ENCODE assay signal across 30 mouse cellular contexts in the genomic region with DNA sequence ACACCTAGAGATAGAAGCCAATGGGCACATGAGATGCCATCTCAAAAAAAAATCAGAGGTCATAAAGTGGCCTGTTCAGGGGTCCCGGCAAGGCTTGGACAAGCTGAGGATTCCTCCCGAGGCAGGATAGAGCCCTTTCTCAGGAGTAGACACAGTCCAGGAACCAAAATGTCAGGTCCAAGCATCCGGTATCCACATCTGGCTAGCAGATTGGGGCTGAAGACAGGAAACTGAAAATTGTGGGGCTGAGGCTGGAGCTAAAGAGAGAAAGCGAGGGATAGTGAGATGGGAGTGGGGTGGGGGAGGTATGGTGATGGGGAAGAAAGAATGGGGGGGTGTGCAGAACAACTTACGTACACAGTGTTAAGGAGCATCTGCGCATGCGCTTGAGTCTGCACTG. TPM values are rescaled to one million over a fixed set of nuclear protein-coding genes. Genes with fewer than 3 reads are reported as not detected.
A peak's percentile ranks its signal among the peaks of the same experiment; 100 is the strongest.
DNase-seq lines count a peak whose midpoint lies in the region; ATAC-seq and TF ChIP-seq lines count a peak whose summit lies in the region.
"Had no signal": no experiment of that assay in that cellular context is flagged by ENCODE, and none has a peak within 500 bp of the region (broad histone marks: within the 10 kb centered on the region; RNA-seq: fewer than 3 reads in every experiment).

No protein-coding gene starts in this region.

- intact Hi-C loops in gastrocnemius, adult 2 months (cut with DNase I): no loop called here

- H3K36me3 ChIP-seq in neural tube, embryonic 15.5 days: no peaks in the 10 kb centered on the region
- no peaks in the 10 kb centered on the region for H3K36me3 ChIP-seq in embryonic facial prominence, embryonic 11.5 days (replicated peaks; ENCODE audit: control insufficient read depth, insufficient read depth, low read depth, low read length)
- no peaks in the 10 kb centered on the region for H3K36me3 ChIP-seq in embryonic facial prominence, embryonic 14.5 days (ENCODE audit: control insufficient read depth, insufficient read depth, low read length)
- H3K36me3 ChIP-seq in limb, embryonic 11.5 days (ENCODE audit: control insufficient read depth, insufficient read depth, low read length): no peaks in the 10 kb centered on the region
- H3K36me3 ChIP-seq: embryonic facial prominence, embryonic 15.5 days; heart, embryonic 10.5 days; heart, embryonic 13.5 days had no signal

- H3K4me3 ChIP-seq in neural tube, embryonic 15.5 days (replicated peaks): no peak overlapping the region
- no peak overlapping the region for H3K4me3 ChIP-seq in embryonic facial prominence, embryonic 11.5 days (ENCODE audit: low read depth, low read length)
- no peak overlapping the region for H3K4me3 ChIP-seq in embryonic facial prominence, embryonic 14.5 days (ENCODE audit: low read depth, low read length)
- H3K4me3 ChIP-seq in limb, embryonic 11.5 days (ENCODE audit: low read depth, low read length): no peak overlapping the region
- no peak overlapping the region for H3K4me3 ChIP-seq in gastrocnemius, adult 2 months
- H3K4me3 ChIP-seq: embryonic facial prominence, embryonic 15.5 days; heart, adult 2 months; heart, embryonic 10.5 days; heart, embryonic 13.5 days had no signal

- H3K4me2 ChIP-seq in neural tube, embryonic 15.5 days: no peak overlapping the region
- H3K4me2 ChIP-seq in embryonic facial prominence, embryonic 11.5 days (ENCODE audit: low read depth, low read length): no peak overlapping the region
- no peak overlapping the region for H3K4me2 ChIP-seq in embryonic facial prominence, embryonic 14.5 days (ENCODE audit: low read depth, low read length)
- H3K4me2 ChIP-seq in limb, embryonic 11.5 days (ENCODE audit: low read depth, severe bottlenecking): no peak overlapping the region
- H3K4me2 ChIP-seq: embryonic facial prominence, embryonic 15.5 days; heart, embryonic 13.5 days; hindbrain, embryonic 14.5 days had no signal

- ATAC-seq in neural tube, embryonic 15.5 days (ENCODE audit: low FRiP score): no peak
- no peak; the same call in 1 of the 2 replicates for ATAC-seq in embryonic facial prominence, embryonic 11.5 days (replicated peaks; ENCODE audit: insufficient number of reproducible peaks, low FRiP score, low TSS enrichment, low read depth)
- ATAC-seq in embryonic facial prominence, embryonic 14.5 days (ENCODE audit: low read depth): peak; percentile 31; the same call in 1 of the 2 replicates
- peak; percentile 65; the same call in 1 of the 2 replicates for ATAC-seq in limb, embryonic 11.5 days (ENCODE audit: insufficient number of reproducible peaks, low FRiP score, low TSS enrichment, low read depth)
- ATAC-seq: CD4-positive, CD25-positive, alpha-beta regulatory T cell, adult 4 months; forebrain, embryonic 14.5 days; forebrain, postnatal 0 days; hindbrain, postnatal 0 days; inflammation-experienced regulatory T-cells, adult 6 months had no signal

- DNase-seq in neural tube, embryonic 10.5 days (ENCODE audit: extremely low spot score, low spot score): peak; percentile 44
- peak; percentile 64 for DNase-seq in embryonic facial prominence, embryonic 11.5 days (ENCODE audit: low spot score)
- DNase-seq in embryonic facial prominence, embryonic 14.5 days (ENCODE audit: low spot score): peak; percentile 31
- DNase-seq in limb, embryonic 11.5 days (ENCODE audit: low spot score): peak; percentile 53
- DNase-seq in adrenal gland, postnatal 4 days (ENCODE audit: low spot score in 2 of 2): no peak
- DNase-seq in gastrocnemius, adult 2 months: no peak
- no peak for DNase-seq in spleen, postnatal 10 days (ENCODE audit: low spot score in 2 of 2)
- DNase-seq: adrenal gland, adult 2 months; adrenal gland, postnatal 14 days; cerebellum, adult 11-12 months; cerebellum, adult 8-10 months; cerebellum, postnatal 10 days; cerebellum, postnatal 36 days; forebrain, postnatal 0 days; gastrocnemius, postnatal 10 days; gastrocnemius, postnatal 36 days; heart, adult 2 months; heart, postnatal 14 days; heart, postnatal 4 days had no signal

- no peak overlapping the region for H3K9ac ChIP-seq in neural tube, embryonic 15.5 days (replicated peaks)
- H3K9ac ChIP-seq in embryonic facial prominence, embryonic 11.5 days (replicated peaks; ENCODE audit: low read length): no peak overlapping the region
- no peak overlapping the region for H3K9ac ChIP-seq in embryonic facial prominence, embryonic 14.5 days (ENCODE audit: low read depth, low read length)
- no peak overlapping the region for H3K9ac ChIP-seq in limb, embryonic 11.5 days (ENCODE audit: low read length)
- H3K9ac ChIP-seq: embryonic facial prominence, embryonic 15.5 days; forebrain, postnatal 0 days; heart, embryonic 13.5 days; hindbrain, embryonic 14.5 days had no signal

- peaks cover 26% of the 10 kb centered on the region for H3K4me1 ChIP-seq in neural tube, embryonic 15.5 days
- 0 out of 2 replicates have a peak, but pooled peaks cover 4% of the 10 kb centered on the region for H3K4me1 ChIP-seq in embryonic facial prominence, embryonic 11.5 days (ENCODE audit: control insufficient read depth, insufficient read depth, low read length)
- H3K4me1 ChIP-seq in embryonic facial prominence, embryonic 14.5 days (ENCODE audit: control insufficient read depth, insufficient read depth, low read length): no peaks in the 10 kb centered on the region
- H3K4me1 ChIP-seq in limb, embryonic 11.5 days (ENCODE audit: control insufficient read depth, insufficient read depth, low read length): peaks cover 7% of the 10 kb centered on the region; the same call in 1 of the 2 replicates
- H3K4me1 ChIP-seq: heart, embryonic 13.5 days had no signal

- no peak for TF ChIP-seq CTCF in gastrocnemius, adult 2 months (IDR thresholded peaks at IDR 0.05)

- H3K27me3 ChIP-seq in neural tube, embryonic 15.5 days (replicated peaks): no peaks in the 10 kb centered on the region
- H3K27me3 ChIP-seq in embryonic facial prominence, embryonic 11.5 days (ENCODE audit: control insufficient read depth, insufficient read depth, low read length): no peaks in the 10 kb centered on the region
- no peaks in the 10 kb centered on the region for H3K27me3 ChIP-seq in embryonic facial prominence, embryonic 14.5 days (replicated peaks; ENCODE audit: control insufficient read depth, insufficient read depth, low read length)
- H3K27me3 ChIP-seq in limb, embryonic 11.5 days (ENCODE audit: control insufficient read depth, insufficient read depth, low read length): no peaks in the 10 kb centered on the region
- H3K27me3 ChIP-seq: embryonic facial prominence, embryonic 15.5 days; heart, embryonic 13.5 days had no signal

- H3K9me3 ChIP-seq in neural tube, embryonic 15.5 days (replicated peaks): peaks cover 4% of the 10 kb centered on the region; the same call in 1 of the 2 replicates
- no peaks in the 10 kb centered on the region for H3K9me3 ChIP-seq in embryonic facial prominence, embryonic 11.5 days (replicated peaks; ENCODE audit: control insufficient read depth, low read length)
- H3K9me3 ChIP-seq in embryonic facial prominence, embryonic 14.5 days (ENCODE audit: control insufficient read depth, low read length): no peaks in the 10 kb centered on the region
- H3K9me3 ChIP-seq in limb, embryonic 11.5 days (ENCODE audit: control insufficient read depth, low read length): no peaks in the 10 kb centered on the region
- H3K9me3 ChIP-seq: heart, embryonic 13.5 days had no signal

- WGBS in neural tube, embryonic 15.5 days: 91% methylated on average over 7 of the region's 7 CpGs
- 61% methylated on average over 7 of the region's 7 CpGs for WGBS in embryonic facial prominence, embryonic 11.5 days
- WGBS in embryonic facial prominence, embryonic 14.5 days: 66% methylated on average over 7 of the region's 7 CpGs
- 61% methylated on average over 7 of the region's 7 CpGs for WGBS in limb, embryonic 11.5 days

- no peak overlapping the region for H3K27ac ChIP-seq in neural tube, embryonic 15.5 days (replicated peaks)
- H3K27ac ChIP-seq in embryonic facial prominence, embryonic 11.5 days (replicated peaks; ENCODE audit: low read depth, low read length): no peak overlapping the region
- H3K27ac ChIP-seq in embryonic facial prominence, embryonic 14.5 days (replicated peaks; ENCODE audit: low read depth, low read length): no peak overlapping the region
- no peak overlapping the region for H3K27ac ChIP-seq in limb, embryonic 11.5 days (replicated peaks; ENCODE audit: low read depth, low read length)
- no peak overlapping the region for H3K27ac ChIP-seq in gastrocnemius, adult 2 months
- H3K27ac ChIP-seq: embryonic facial prominence, embryonic 15.5 days; heart, adult 2 months; heart, embryonic 10.5 days; heart, embryonic 13.5 days; hindbrain, embryonic 14.5 days; hindbrain, postnatal 0 days had no signal

RNA-seq across cellular contexts. Expression of a gene that starts 25.1 kb away (rescaled TPM):
- 25.4 and 25.5 TPM in 2 replicates for polyA plus RNA-seq in neural tube, embryonic 15.5 days (2015; fragmentation: Nextera tagmentation; extraction: Ambion mirVana)
- polyA plus RNA-seq in embryonic facial prominence, embryonic 11.5 days (2014; fragmentation: Nextera tagmentation; extraction: Ambion mirVana): 11.1 and 13.2 TPM in 2 replicates
- 11.7 and 11.9 TPM in 2 replicates for polyA plus RNA-seq in embryonic facial prominence, embryonic 14.5 days (2014; fragmentation: Nextera tagmentation; extraction: Ambion mirVana)
- 8.6 and 9.0 TPM in 2 replicates for polyA plus RNA-seq in limb, embryonic 11.5 days (2014; fragmentation: Nextera tagmentation; extraction: Ambion mirVana)
- total RNA-seq in adrenal gland, postnatal 4 days (2021): 10 to 100 TPM; 40.7 to 42.6 TPM
- total RNA-seq in gastrocnemius, adult 2 months (2021): 1 to 10 TPM; 1.5 to 2.3 TPM
- total RNA-seq: MEL had no signal
- polyA plus RNA-seq: C2C12; CD4-positive, CD25-positive, alpha-beta regulatory T cell, adult 4 months; inflammation-experienced regulatory T-cells, adult 6 months had no signal

Comparison
In these comparisons a context has a peak if more than half of its experiments do, and no peak if none do; other contexts are left out.
1. ATAC-seq: peak in embryonic facial prominence, embryonic 14.5 days (single experiment) and limb, embryonic 11.5 days (single experiment); none in neural tube, embryonic 15.5 days (single experiment) and embryonic facial prominence, embryonic 11.5 days (single experiment).
2. DNase-seq: peak in neural tube, embryonic 10.5 days (single experiment), embryonic facial prominence, embryonic 11.5 days (single experiment), embryonic facial prominence, embryonic 14.5 days (single experiment) and limb, embryonic 11.5 days (single experiment); none in adrenal gland, postnatal 4 days (0 of 2), gastrocnemius, adult 2 months (single experiment) and spleen, postnatal 10 days (0 of 2).